Mouse (Mus musculus) limb, embryonic 12.5 days (tissue): ENCODE results near the gene Bpifb2. TPM values are rescaled to one million over a fixed set of nuclear protein-coding genes. Genes with fewer than 3 reads are reported as not detected.
"Not testable (repeated sequence)": the region's sequence is repeated elsewhere in the genome, so short reads cannot be mapped to it uniquely, and the experiment has no call there.

Experiments used
- ATAC-seq: fragments of 200-750 bp; cut with Nextera tagmentation; 2 replicates; pipeline ENCODE4 v1.8.0; 2017; ENCODE audit warnings: low read depth, moderate TSS enrichment; ENCODE audit not compliant: insufficient number of reproducible peaks, insufficient read depth, low FRiP score, low TSS enrichment
- H3K27ac ChIP-seq: fragments of 300-500 bp; sonication (generic); 2 replicates; pipeline ENCODE4 v1.5.1; 2016; ENCODE audit warnings: mild to moderate bottlenecking, moderate library complexity
- H3K27me3 ChIP-seq: fragments of 300-500 bp; sonication (generic); 2 replicates; pipeline ENCODE4 v1.6.1; 2016; ENCODE audit warnings: mild to moderate bottlenecking, moderate library complexity
- H3K36me3 ChIP-seq: fragments of 300-500 bp; sonication (generic); 2 replicates; pipeline ENCODE4 v1.6.1; 2016; ENCODE audit warnings: mild to moderate bottlenecking, moderate library complexity
- H3K4me1 ChIP-seq: fragments of 300-500 bp; sonication (generic); replicated peaks from 2 replicates; pipeline ENCODE4 v1.6.1; 2016
- H3K4me2 ChIP-seq: fragments of 300-500 bp; sonication (generic); 2 replicates; pipeline ENCODE4 v1.6.1; 2016; ENCODE audit warnings: mild to moderate bottlenecking, moderate library complexity
- H3K4me3 ChIP-seq: fragments of 300-500 bp; sonication (generic); replicated peaks from 2 replicates; pipeline ENCODE4 v1.5.1; 2016; ENCODE audit warnings: mild to moderate bottlenecking
- H3K9ac ChIP-seq: fragments of 300-500 bp; sonication (generic); replicated peaks from 2 replicates; pipeline ENCODE4 v1.6.1; 2016; ENCODE audit warnings: mild to moderate bottlenecking, moderate library complexity
- H3K9me3 ChIP-seq: fragments of 300-500 bp; sonication (generic); 2 replicates; pipeline ENCODE4 v1.6.1; 2016; ENCODE audit warnings: mild to moderate bottlenecking, moderate library complexity
- WGBS: fragments of 180-500 bp; shearing (Covaris S2); methylation state at CpG from one replicate; pipeline ENCODE4 v1.1.7; 2016; 5-methylcytosine and 5-hydroxymethylcytosine counted together
- polyA plus RNA-seq: library from polyadenylated mRNA; unstranded; fragments of >200 nt; fragmentation: Nextera tagmentation; extraction: Ambion mirVana; gene quantifications from 2 replicates; pipeline ENCODE4 v1.2.1, GENCODE M21; 2016

Gene Bpifb2
- not detected in 2 replicates for polyA plus RNA-seq

DNA sequence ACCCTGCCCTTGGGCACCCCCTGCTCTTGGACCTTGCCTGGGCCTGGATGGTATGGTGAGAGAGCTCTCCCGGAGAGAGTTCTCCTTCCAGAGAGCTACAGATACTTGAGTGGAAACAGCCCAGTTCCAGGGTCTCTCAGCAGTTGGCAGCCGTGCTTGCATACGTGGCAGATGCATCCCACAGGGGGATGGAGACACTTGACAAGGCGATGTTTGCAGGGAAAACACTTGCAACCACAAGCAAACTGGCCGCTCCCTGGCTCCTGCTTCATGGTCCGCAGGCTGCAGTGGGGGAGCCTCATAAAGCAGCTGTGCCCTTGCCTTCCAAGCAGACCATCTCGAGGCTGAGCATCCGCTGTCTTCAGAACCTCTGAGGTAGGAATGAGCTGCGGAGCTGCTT, at the start of gene Bpifb2:
Bpifb2 (plus strand) TSS at position 301 of the 400 bp plus-strand sequence.
- Histone ChIP-seq H3K9me3 (no peaks in the 10 kb centered on the region), H3K27me3 (no peaks in the 10 kb centered on the region), H3K36me3 (no peaks in the 10 kb centered on the region), H3K27ac (no peak within 1 kb of the TSS), H3K9ac (no peak within 1 kb of the TSS), H3K4me2 (no peak within 1 kb of the TSS), H3K4me3 (no peak within 1 kb of the TSS), H3K4me1 (no peaks in the 10 kb centered on the region)
- ATAC-seq = no peak
- WGBS = 71% methylated on average over 9 of the region's 9 CpGs

DNA sequence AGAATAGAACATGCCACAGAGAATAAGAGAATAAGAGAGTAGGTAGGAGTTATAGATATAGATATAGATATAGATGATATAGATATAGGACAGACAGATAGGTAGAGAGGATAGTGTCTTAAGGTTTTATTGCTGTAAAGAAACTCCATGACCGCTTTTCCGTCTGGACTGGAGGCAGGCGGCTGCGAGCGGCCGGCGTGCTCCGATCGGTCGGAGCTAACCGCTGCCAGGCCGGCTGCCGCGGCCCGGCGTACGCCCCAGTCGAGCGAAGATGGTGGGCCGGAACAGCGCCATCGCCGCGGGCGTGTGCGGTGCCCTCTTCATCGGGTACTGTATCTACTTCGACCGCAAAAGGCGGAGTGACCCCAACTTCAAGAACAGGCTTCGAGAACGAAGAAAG, 48.9 kb upstream of the Bpifb2 start:
- H3K9ac ChIP-seq, H3K4me3 ChIP-seq, H3K27me3 ChIP-seq, H3K9me3 ChIP-seq, ATAC-seq, H3K4me1 ChIP-seq, H3K27ac ChIP-seq, H3K4me2 ChIP-seq, H3K36me3 ChIP-seq: not testable (repeated sequence)
- 67% methylated on average over 32 of the region's 32 CpGs for WGBS

GRCm38 (mm10) chr2:153827171-153827830, 47.5 kb upstream of the Bpifb2 start:
- H3K4me2 ChIP-seq = no peak overlapping the region
- H3K27ac ChIP-seq = no peak overlapping the region
- H3K27me3 ChIP-seq = peaks cover 6% of the 10 kb centered on the region
- no peak for ATAC-seq
- H3K36me3 ChIP-seq = no peaks in the 10 kb centered on the region
- H3K9me3 ChIP-seq = no peaks in the 10 kb centered on the region
- 82% methylated on average over 8 of the region's 8 CpGs for WGBS
- no peak overlapping the region for H3K9ac ChIP-seq
- no peaks in the 10 kb centered on the region for H3K4me1 ChIP-seq
- no peak overlapping the region for H3K4me3 ChIP-seq

DNA sequence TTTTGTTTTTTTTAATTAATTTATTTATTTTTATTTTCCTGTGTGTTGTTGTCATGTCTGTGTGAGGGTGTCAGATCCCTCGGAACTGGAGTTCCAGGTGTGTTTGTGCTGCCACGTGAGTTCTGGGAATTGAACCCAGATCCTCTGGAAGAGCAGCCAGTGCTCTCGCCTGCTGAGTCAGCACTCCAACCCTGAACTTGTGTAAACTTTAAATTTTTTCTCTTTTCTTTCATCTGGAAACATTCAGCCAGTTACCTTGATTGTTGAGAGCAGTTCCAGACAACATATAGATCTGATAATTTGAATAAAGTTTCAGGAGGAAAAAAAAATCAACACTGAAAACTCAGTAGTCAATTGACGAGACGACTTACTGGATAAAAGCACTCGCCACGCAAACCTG, 46.1 kb upstream of the Bpifb2 start:
- no peak for ATAC-seq
- H3K27me3 ChIP-seq = peaks cover 6% of the 10 kb centered on the region
- H3K4me2 ChIP-seq = no peak overlapping the region
- no peak overlapping the region for H3K4me3 ChIP-seq
- no peak overlapping the region for H3K9ac ChIP-seq
- H3K9me3 ChIP-seq = no peaks in the 10 kb centered on the region
- 84% methylated on average over 7 of the region's 7 CpGs for WGBS
- H3K27ac ChIP-seq = no peak overlapping the region
- no peaks in the 10 kb centered on the region for H3K4me1 ChIP-seq
- no peaks in the 10 kb centered on the region for H3K36me3 ChIP-seq

DNA sequence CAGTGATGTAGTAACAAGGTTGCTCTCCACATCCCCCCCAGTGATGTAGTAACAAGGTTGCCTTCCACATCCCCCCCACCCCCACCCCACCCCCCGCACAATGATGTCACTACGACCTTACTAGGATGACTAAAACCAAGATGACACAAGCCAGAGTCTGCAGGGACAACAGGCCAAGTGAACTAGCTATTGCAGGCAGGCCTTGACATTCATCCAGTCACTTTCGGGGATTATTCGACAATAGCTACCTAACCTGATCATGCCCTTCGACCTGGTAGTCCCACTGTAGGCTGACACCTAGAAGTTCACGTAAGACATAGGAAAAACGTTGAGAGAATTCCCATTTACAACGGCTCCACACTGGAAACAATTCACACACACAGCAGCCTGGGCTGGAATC, 41.6 kb upstream of the Bpifb2 start:
- ATAC-seq = no peak
- H3K4me3 ChIP-seq = no peak overlapping the region
- no peak overlapping the region for H3K9ac ChIP-seq
- H3K4me2 ChIP-seq = no peak overlapping the region
- 91% methylated on average over 8 of the region's 8 CpGs for WGBS
- H3K27ac ChIP-seq = no peak overlapping the region
- H3K36me3 ChIP-seq = no peaks in the 10 kb centered on the region
- no peaks in the 10 kb centered on the region for H3K9me3 ChIP-seq
- H3K4me1 ChIP-seq = no peaks in the 10 kb centered on the region
- no peaks in the 10 kb centered on the region for H3K27me3 ChIP-seq

- WGBS = 85% methylated on average over 8 of the region's 8 CpGs
- no peak overlapping the region for H3K4me2 ChIP-seq
Observed at GRCm38 (mm10) chr2:153842854-153843253, 32.0 kb upstream of the Bpifb2 start.

GRCm38 (mm10) chr2:153848389-153848788, 26.5 kb upstream of the Bpifb2 start:
- Histone ChIP-seq H3K4me1 (no peaks in the 10 kb centered on the region), H3K27ac (no peak overlapping the region), H3K4me2 (no peak overlapping the region), H3K9ac (no peak overlapping the region), H3K9me3 (no peaks in the 10 kb centered on the region), H3K36me3 (no peaks in the 10 kb centered on the region), H3K4me3 (no peak overlapping the region), H3K27me3 (no peaks in the 10 kb centered on the region)
- 74% methylated on average over 3 of the region's 3 CpGs for WGBS
- ATAC-seq = no peak

More at GRCm38 (mm10) chr2:153842854-153843253, 32.0 kb upstream of the Bpifb2 start:
- Histone ChIP-seq H3K9me3 (no peaks in the 10 kb centered on the region), H3K4me1 (no peaks in the 10 kb centered on the region), H3K9ac (no peak overlapping the region), H3K4me3 (no peak overlapping the region), H3K27me3 (no peaks in the 10 kb centered on the region), H3K36me3 (no peaks in the 10 kb centered on the region), H3K27ac (no peak overlapping the region)
- no peak for ATAC-seq

GRCm38 (mm10) chr2:153850351-153851029, 24.4 kb upstream of the Bpifb2 start:
- Histone ChIP-seq H3K4me3 (no peak overlapping the region), H3K9ac (no peak overlapping the region), H3K27ac (no peak overlapping the region), H3K4me2 (no peak overlapping the region), H3K36me3 (no peaks in the 10 kb centered on the region), H3K27me3 (no peaks in the 10 kb centered on the region), H3K4me1 (no peaks in the 10 kb centered on the region), H3K9me3 (no peaks in the 10 kb centered on the region)
- WGBS = 86% methylated on average over 6 of the region's 6 CpGs
- no peak for ATAC-seq

DNA sequence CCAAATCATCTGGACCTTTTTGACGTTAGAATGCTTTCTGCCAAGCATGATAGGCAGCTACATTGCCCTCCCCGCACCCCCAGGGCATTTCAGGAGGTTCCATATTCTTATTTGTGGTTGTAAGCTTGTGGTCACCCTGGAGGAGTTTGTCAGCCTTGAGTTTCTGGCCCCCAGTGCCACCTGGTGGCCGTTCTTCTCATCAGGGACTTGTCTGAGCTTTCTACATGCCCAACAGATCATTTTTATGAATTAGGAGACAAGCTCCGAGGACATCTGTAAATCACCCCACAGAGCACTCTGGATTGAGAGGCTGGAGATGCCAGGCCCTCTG, 23.9 kb upstream of the Bpifb2 start:
- ATAC-seq = no peak
- H3K27ac ChIP-seq = no peak overlapping the region
- no peaks in the 10 kb centered on the region for H3K9me3 ChIP-seq
- WGBS = 50% methylated on average over 4 of the region's 4 CpGs
- H3K9ac ChIP-seq = no peak overlapping the region
- H3K4me1 ChIP-seq = no peaks in the 10 kb centered on the region
- H3K36me3 ChIP-seq = no peaks in the 10 kb centered on the region
- no peaks in the 10 kb centered on the region for H3K27me3 ChIP-seq
- H3K4me2 ChIP-seq = no peak overlapping the region
- H3K4me3 ChIP-seq = no peak overlapping the region

- ATAC-seq = no peak
Observed at GRCm38 (mm10) chr2:153853544-153853943, 21.3 kb upstream of the Bpifb2 start.

DNA sequence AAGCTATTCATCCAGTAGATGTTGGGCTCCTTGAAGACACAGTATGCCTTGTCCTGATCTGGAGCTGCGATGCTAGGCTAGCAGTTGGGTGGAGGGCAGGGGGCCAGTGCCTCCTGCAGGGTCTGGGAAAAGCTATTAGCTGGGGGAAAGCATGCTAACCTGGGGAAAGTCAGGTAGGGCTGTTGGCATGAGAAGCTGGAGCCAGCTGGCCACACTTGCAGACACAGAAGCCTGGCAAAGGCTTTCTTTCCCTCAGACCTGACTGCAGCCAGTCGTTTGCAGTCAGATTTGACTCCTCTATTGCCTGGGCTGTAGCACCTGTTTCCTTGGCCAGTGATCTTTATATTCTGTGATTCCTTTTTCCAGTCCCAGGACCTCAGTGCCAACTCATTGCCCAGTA, 15.3 kb upstream of the Bpifb2 start:
- Histone ChIP-seq H3K4me3 (no peak overlapping the region), H3K27me3 (peaks cover 3% of the 10 kb centered on the region; the same call in 1 of the 2 replicates), H3K4me2 (no peak overlapping the region), H3K9me3 (no peaks in the 10 kb centered on the region), H3K9ac (no peak overlapping the region), H3K36me3 (no peaks in the 10 kb centered on the region), H3K4me1 (no peaks in the 10 kb centered on the region), H3K27ac (no peak overlapping the region)
- ATAC-seq = no peak
- 74% methylated on average over 2 of the region's 2 CpGs for WGBS

More at GRCm38 (mm10) chr2:153853544-153853943, 21.3 kb upstream of the Bpifb2 start:
- Histone ChIP-seq H3K9ac (no peak overlapping the region), H3K27me3 (peaks cover 3% of the 10 kb centered on the region; the same call in 1 of the 2 replicates), H3K4me3 (no peak overlapping the region), H3K36me3 (no peaks in the 10 kb centered on the region), H3K4me2 (no peak overlapping the region), H3K4me1 (no peaks in the 10 kb centered on the region), H3K9me3 (no peaks in the 10 kb centered on the region), H3K27ac (no peak overlapping the region)
- WGBS = 24% methylated on average over 5 of the region's 5 CpGs

DNA sequence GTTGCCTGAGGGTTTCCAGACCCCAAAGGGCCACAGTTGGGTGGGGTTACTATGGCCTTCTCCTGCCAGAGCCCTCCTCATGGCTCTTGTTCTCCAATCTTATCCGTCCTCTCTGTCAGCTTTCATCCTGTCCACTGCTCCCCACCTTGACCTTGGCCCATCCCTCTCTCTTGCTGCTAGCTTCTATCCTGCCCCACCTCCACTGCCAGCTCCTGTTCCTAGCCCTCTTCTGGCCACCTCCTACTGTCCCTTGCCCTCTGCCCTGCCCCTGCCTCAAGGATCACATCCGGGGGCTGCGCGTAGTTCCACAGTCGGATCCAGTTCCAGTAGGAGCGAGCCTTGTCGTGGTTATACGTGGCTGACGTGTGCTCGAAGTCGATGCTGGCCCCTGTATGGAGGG, 14.5 kb upstream of the Bpifb2 start:
- Histone ChIP-seq H3K27me3 (peaks cover 3% of the 10 kb centered on the region; the same call in 1 of the 2 replicates), H3K9me3 (no peaks in the 10 kb centered on the region), H3K27ac (no peak overlapping the region), H3K4me3 (no peak overlapping the region), H3K9ac (no peak overlapping the region), H3K36me3 (no peaks in the 10 kb centered on the region), H3K4me1 (no peaks in the 10 kb centered on the region), H3K4me2 (no peak overlapping the region)
- no peak for ATAC-seq
- 93% methylated on average over 11 of the region's 11 CpGs for WGBS
